Mouse (Mus musculus): ENCODE results near the gene Atg4c. TPM values are rescaled to one million over a fixed set of nuclear protein-coding genes. Genes with fewer than 3 reads are reported as not detected.

Atg4c gene
- total RNA-seq, 2 experiments from 2014 or later, result 13.9 to 22.4 TPM

DNA sequence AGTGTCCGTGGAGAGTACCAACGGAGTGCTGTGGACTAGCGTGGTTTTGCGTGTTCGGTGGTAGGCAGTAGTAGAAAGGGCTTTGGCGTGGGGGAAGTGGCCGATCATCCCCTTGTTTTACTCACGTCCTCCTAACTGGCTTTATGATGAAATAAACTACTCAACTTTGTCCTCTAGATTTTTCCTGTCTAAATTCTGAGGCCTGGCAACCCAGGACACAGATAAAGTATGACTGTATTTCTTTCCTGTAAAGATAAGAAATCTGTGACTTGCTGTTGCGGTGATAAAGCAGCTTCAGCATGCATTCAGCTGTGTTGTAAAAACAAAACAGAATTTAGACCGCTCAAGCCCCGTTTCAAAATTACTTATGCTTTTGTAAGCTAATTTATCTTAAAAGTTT is 59.2 kb downstream of the Atg4c start:
- ATAC-seq (replicated peaks; ENCODE audit: poor library complexity), result no peak

DNA sequence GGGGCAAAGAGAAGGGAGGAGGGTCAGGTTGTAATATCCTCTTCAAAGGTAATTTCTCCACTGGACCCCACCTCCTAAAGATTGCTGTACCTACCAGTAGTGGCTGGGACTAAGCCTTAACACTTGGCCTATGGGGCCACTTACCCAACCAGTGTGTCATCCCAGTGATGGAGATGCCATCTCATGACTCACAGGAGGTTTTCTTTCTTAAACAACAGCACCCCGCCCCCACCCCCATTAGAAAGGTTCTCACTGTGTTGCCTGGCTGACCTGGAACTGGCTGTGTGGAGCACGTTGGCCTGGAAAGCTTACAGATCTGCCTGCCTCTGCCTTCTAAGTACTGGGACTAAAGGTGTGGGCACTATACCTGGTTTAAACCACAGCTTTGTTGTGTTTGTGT is 69.5 kb downstream of the Atg4c start:
- ATAC-seq (replicated peaks; ENCODE audit: poor library complexity), result no peak

DNA sequence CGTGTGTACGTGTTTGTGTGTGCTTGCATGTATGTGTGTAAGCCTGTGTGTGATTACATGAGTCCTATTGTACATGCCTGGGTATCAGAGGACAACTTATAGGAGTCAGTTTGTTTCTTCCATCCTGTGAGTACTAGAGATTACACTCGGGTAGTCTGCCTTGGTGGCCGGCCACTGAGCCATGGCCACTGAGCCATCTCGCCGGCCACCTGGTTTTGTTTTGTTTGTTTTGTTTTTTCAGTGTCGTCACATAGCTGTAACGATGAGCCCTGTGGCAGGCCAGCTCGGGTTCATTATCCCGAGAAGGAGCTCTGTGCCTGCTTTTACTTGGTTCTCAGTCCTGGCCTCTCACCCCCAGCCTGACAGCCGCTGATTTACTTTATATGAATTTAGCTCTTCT is 69.9 kb downstream of the Atg4c start:
- no peak for ATAC-seq (replicated peaks; ENCODE audit: poor library complexity)

DNA sequence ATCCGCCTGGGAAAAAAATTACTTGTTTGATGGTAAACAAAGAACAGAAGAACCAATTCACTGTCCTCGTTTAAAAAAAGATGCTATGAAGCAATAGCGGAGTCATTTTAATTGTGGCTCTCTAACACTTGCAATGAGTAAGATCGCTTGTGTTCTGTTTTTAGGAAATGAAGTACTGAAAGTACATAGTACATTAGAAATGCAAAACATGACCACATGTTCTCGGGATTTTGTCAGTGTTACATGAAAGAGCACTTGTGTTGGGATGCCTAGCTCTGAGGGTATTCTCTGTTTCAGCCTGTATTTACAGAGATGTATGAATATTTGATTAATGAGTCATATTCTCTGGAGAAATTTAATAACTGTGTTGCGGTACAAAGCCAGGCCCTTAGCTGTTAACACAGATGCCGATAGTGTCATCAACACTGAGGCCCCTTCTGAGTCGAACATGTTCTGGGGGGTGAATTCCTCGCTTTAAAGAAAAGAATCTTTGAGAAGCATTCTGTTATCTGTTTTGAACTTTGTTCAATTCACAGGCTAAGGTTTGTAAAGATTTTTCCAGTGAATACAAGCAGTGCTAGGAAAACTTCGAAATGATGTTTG is 73.2 kb downstream of the Atg4c start:
- ATAC-seq (replicated peaks; ENCODE audit: poor library complexity), result no peak

DNA sequence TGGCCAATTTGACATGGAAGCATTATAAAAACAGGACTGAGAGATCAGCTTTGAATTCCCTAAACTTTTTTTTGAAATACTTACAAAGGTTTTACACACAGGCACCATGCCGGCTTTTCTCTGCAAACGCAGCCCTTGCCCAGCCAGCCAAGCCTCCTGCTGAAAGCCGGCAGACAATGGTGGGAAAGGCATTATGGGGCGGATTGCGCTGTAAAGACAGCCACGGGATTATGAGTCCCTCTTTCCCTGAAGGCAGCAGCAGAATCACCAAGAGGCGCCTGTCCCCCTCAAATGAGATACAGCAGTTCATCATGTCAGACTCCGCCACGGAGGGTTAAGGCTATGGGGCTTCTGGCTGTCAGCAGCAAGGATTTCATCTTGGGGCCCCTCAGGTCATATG is 79.1 kb downstream of the Atg4c start:
- ATAC-seq (replicated peaks; ENCODE audit: poor library complexity), result no peak

DNA sequence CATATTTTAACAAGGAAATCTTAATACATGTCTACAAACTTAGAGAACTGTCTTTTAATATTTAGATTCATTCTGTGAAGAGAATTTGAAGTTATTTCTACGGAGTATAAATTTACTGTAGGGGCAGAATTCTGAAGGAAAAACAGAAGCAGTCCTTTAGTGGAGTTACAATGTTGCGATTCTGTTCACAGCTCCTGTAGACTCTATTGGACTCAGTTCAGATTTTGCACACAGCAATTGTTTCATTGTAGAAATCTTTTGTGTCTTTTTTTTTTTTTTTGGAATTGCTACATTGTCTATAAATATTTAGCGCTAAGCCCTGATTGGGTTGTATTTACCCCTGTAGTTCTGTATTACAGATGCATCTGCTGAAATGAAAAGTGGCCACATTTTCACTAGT is 79.7 kb downstream of the Atg4c start:
- no peak for ATAC-seq (replicated peaks; ENCODE audit: poor library complexity)

DNA sequence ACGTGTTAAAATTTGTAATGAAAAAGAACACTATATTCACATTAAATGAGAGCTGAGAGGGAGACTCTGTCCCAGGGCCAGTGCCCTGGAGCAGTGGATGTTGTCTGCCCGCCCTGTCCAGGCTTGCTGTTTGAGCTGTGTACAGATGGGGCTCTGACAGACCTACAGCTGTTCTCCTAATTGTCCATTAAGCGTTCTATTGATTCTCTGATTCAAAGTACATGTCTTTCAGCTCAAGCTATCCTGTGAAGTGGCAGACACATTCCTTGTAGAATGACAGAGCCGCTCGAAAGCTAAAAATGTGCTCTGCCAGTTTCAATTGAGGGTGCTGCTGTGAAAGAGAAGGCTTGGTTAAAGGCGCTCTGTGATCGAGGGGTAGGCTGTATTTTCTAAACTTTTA is 80.2 kb downstream of the Atg4c start:
- no peak for ATAC-seq (replicated peaks; ENCODE audit: poor library complexity)

DNA sequence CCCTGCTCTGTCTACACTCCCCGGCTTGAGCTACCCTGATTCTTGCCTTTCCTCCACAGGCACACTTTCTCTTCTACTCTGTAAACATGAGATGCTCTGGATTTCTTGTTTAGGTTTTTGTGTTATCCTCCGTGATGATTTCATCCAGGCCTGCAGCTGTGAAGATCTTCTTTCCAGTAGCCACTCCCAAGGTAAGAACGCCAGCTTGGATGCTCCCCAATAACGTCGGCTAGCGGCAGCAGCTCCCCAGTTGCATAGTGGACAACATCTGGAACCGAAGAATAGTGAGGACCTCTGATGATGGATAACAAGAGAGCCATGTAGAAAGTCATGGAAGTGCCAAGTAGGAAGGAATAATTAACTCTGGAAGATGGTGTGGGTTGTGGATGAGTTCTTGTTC is 85.1 kb downstream of the Atg4c start:
- no peak for ATAC-seq (replicated peaks; ENCODE audit: poor library complexity)

DNA sequence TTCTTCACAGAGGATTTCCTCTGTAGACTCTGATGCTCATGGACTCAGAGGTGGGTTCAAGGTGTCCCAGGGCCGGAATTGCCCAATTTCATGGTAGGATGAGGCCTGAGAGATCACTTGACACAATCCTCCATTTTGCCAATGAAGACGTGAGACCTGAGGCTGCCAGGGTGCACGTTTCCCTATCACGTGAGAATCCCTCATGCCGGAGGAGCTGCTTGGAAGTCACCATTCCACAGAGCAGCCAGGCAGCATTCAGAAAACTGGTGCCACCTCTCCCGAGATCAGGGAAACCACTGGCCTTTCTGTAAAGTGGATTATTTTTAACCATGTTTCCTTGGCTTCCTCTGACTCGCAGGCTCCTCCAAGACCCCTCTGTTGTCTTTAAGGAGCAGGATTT is 88.0 kb downstream of the Atg4c start:
- no peak for ATAC-seq (replicated peaks; ENCODE audit: poor library complexity)

DNA sequence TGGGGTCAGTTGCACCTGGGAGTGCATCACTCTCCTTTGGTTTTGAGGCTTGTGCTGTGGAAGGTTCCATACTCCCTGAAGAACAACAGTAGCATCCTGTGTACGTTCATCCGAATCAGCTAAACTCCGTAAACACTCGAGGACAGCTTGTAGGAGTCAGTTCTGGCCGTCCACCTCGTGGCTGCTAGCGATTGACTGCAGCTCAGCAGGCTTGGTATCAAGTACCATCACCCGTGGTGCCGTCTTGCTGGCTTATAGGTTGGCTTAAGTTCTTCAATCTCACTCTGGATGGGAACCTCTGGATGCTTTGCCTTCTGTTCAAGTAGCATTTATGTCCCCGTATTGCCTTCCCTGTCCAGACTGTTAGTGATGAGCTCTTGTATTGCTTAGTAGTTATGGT is 95.6 kb downstream of the Atg4c start:
- no peak for ATAC-seq (replicated peaks; ENCODE audit: poor library complexity)

DNA sequence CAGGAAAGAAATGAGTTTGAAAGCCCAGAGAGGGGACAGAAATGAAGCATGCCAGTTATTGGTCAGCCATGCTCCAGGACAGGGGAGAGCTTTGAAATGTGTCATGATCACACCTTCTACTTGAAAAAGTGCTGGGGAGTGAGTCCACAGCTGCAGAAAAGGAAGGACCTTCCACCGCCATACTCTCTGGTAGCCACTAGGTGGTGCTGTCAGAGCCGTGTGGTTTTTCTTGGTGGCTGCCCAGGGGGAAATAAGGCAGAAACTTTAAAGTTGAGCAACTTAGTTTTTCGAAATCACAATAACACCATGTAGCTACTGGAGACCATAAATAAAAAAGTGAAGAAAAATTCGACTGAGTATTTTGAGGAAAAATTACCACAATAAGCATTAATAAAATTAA is 104.9 kb downstream of the Atg4c start:
- peak; percentile 98 for ATAC-seq (replicated peaks; ENCODE audit: poor library complexity)

DNA sequence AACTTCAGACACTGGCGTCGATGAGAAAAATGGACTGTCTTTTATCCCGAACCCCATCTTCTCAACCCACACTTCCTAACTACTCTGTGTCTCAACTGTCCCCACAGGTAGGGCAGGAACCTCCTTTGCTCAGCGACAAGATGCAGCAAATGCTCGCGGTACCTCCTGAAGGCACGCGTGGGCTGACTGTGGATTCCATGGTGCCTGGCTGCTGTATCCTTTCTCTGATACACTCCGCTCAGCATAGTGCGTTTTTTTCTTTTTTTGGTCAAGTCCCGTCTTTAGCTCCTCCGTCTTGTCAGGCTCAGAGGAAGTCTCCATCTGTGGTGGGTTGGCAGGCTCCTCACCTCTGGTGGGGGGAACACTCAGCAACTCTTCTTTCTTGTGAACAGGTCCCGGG is 111.1 kb downstream of the Atg4c start:
- no peak for ATAC-seq (replicated peaks; ENCODE audit: poor library complexity)

Other genes with a start within 250 kb of the Atg4c start
- gene Angptl3, start 163.0 kb upstream of the Atg4c start, total RNA-seq (2015), result 1.7 and 3.2 TPM in 2 replicates
- gene Angptl3, start 163.0 kb upstream of the Atg4c start, total RNA-seq (2017), result 2.0 and 3.7 TPM in 2 replicates
- gene Dock7, start 73.0 kb upstream of the Atg4c start, total RNA-seq (2015), result 22.8 and 32.5 TPM in 2 replicates
- gene Dock7, start 73.0 kb upstream of the Atg4c start, total RNA-seq (2017), result 20.4 and 27.8 TPM in 2 replicates
- gene Gm12689, start 102.0 kb downstream of the Atg4c start, total RNA-seq (2015), result 0.61 and 1.2 TPM in 2 replicates
- 0.62 TPM in 1 of 2 replicates, not detected in the other for gene Gm12689, start 102.0 kb downstream of the Atg4c start, total RNA-seq (2017)

Data from megakaryocyte progenitor cell, adult 5-6 weeks (primary cell).